Mouse (Mus musculus): ENCODE measurements around the gene Lrrc28.

DNA sequence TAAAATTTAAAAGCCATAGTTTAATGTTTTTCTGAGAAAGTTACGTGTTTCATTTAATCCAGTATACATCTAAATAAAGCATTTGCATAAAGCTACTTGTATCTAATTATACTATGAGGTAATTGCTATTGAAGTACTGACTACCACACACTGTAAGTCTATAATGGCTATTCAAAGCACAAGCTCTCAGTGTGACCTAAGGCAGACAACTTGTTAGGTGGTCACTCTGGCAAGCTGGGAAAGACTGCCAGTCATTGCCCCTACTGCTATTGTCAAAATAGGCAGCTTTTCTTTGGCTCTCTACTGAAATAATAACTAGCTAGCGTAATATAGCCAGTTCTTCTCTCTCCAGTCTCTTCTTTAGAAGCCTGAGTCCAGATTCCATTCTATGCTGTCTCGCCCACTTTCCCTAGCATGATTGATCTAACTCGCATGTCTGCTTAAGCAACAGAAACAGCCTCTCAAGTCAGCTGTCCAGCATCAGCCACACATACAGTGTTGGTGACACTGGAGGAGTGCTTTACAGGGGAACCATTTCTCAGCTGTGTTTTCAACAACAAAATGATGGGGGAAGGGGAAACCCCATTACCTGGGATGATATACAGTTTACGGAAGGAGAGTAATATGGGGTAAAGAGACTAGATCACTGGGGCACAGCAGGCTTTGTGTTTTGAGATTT is 37.3 kb downstream of the Lrrc28 start:
- no peak for TF ChIP-seq POLR2A (IDR thresholded peaks at IDR 0.05; ENCODE audit: borderline replicate concordance, extremely low read depth, insufficient read depth, insufficient read length, poor library complexity, severe bottlenecking)
- TF ChIP-seq CTCF (IDR thresholded peaks at IDR 0.05; ENCODE audit: borderline replicate concordance, extremely low read depth, insufficient read depth, insufficient read length): no peak
